Mouse (Mus musculus) lung, adult 18-20 months (tissue): Measurements from ENCODE around the gene Arhgap5.

Experiments
- DNase-seq, 2 experiments: peaks; one replicate each; pipeline ENCODE4 v3.0.0; 2022; ENCODE audit warnings: mixed read lengths in 2 of 2

Gene Arhgap5

DNA sequence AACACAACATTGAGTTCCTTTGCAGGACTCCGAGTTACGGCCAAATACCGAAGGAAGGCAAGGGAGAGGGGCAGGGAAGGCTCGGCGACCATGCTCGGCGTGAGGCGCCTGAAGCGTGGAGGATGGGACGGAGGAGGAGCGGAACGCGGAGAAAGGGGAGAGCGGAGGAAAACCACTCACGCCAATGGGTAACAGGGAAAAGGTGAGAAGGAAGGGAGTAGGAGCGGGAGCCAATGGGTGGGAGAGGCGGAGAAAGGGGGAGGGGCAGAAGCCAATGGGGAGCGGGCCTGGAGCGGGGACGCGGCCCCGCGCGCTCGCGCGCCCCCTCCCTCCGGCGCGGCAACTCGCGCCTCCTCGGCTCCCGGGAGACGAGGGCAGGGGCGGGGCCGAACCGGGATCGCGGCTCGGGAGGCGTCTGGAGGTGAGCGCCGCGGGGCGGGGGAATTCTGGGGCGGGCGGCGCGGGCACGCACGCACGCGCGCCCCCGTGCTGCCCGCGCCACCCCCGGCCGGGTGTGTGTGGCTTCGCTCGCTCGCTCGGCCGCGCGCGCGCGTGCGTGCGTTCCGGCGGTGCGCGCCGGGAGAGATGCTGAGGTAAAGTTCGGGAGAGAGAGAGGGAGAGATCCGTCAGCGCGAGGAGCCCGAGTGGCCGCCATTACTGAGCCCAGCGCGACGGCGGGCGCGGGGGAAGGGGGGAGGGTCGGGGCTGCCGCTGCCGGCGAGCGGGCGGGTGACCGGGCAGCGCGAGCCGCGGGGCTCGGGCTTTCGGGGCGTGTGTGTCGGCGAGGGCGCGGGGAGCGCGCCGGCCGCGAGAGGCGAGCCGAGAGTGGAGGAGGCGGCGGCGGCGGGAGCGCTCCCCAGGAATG is at the start of gene Arhgap5:
Gene Arhgap5 (plus strand): TSS at position 517 of the 865 bp plus-strand sequence.
- DNase-seq, result peak; percentile 95 to 96

DNA sequence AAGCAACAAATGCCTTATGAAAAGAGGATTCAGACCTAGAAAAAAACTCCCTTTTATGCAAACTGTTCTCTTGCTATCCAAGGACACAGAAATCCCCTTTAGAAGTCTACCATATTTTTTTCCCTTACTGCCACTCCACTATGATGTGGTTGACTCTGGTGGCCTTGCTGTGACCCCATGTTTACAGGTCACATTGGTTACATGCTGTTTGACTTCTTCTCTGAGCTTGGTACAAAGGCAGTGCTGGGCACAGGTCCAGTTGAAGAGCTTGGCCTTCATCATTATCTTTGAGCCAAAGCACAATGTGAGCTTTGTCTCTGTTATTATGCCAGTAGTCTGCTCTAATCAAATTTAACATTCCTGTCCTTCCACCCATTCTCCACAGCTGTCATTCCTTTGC is 39.2 kb upstream of the Arhgap5 start:
- DNase-seq, result no peak

DNA sequence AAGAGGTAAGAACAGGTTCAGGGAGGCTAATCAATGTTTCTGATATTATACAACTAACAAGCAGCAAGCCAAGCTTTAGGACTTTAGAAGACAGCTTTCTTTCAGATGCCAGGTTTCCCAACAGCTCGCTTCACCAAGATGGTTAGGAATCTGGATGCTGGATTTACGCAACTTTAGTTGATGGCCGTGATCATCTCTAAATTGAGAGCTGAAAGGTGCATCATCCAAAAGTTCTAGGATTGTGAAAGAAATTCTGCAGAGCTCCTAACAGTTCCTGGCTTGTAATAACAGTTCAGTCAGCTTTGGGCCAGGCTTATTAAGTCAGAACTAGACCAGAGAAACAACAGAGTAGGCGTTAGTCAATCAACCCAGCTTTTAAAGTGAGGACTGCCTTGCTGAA is 32.2 kb upstream of the Arhgap5 start:
- DNase-seq, result no peak

DNA sequence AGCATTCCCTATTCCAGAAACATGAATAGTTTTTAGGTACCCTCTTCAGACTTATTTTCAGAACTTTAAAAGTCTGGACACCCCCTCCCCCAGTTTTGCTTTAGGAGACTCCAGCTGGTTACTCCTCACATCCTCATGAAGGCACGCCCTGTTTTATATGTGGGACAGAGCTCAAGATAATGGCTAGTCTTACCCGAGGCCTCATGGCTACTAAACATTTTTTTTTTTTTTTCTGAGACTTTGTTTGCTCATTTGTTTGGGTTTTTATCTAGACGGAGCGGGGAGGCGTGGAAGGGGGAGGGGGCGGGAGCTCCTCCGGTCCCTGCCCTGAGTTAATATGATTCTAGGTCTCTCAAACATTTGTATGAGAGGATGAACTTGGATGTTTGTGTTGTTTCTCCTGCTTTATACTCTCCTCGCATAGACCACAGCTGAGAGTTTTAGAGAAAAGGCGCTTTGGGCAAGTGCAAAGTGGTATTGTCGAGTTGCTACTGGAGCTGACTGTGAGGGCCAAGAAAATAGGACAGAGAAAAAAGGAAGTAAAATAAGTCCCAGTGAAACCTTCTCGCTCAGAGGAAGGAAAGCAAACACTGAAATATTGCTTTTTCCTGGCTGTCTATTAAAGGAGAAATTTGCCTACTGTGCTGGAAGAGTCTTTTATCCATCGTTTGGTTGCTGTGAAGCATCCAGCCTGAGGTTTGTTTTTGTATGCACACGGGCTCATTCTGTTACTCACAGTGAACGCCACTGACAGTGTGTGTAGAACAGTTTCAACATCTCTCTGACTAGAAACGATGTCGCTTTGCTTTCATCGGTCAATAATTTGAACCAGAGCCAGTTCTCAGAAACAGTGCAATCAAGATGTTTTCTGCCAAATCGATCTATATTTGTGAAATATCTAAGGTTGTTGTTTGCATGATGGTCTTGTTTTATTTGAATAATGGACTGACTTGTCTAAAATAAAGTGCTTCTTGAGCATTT is 29.5 kb upstream of the Arhgap5 start:
- DNase-seq, result no peak

DNA sequence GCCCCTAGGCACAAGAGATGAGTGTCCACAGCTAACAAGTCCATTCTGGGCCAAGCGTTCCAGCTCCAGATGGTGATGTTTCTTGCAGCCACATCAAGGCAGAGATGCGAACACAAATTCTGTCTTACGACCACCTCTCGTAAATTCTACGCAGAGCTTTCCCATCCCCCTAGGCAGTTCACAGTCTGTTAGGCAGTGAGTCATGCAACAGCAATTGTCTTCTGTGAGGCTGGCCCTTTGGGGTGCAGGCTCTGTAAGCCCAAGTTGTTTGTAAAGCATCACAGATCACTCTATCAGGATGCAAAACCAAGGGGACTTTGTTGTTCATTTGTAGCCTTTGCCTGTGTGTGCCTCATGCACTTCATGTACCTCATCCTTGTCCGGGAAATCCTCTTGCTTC is 27.7 kb upstream of the Arhgap5 start:
- DNase-seq, result no peak

DNA sequence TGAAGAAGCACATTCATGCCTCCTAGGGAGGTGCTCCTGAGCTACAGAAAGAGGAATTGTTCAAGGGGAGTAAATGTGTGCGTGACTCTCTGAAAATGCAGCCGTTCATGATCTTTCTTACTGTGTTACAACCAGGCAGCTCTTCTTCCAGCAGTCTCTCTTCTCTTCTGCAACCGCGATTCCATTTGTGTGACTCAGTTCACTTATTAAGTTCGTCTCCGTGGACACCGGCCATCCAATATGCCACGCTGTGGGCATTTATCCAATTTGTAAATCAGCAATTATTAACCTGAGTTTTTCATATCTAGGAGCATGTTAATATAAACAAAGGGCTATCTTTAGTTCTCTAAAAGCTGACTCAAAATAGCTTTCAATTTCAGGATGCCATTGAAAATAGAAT is 25.2 kb upstream of the Arhgap5 start:
- DNase-seq, result peak in 1 of 2 experiments; percentile 5

DNA sequence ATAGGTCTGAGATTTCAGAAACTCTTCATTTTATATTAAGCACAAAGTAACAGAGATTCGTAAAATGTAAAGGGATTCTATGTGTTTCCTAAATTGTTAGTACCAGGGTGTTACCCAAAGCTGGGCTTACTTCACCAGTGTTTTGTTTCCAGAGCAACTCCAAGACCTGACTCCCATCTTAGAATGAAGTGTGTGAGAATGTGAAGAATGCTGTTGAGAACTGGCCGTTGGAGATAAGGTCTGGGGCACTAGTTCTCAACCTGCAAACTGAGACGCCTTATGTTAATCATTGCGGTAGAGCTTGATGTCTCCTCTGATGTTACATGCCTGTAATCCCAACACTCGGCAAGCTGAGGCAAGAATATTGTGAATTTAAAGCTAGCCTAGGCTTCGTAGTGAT is 24.4 kb upstream of the Arhgap5 start:
- peak; percentile 17 to 49 for DNase-seq

DNA sequence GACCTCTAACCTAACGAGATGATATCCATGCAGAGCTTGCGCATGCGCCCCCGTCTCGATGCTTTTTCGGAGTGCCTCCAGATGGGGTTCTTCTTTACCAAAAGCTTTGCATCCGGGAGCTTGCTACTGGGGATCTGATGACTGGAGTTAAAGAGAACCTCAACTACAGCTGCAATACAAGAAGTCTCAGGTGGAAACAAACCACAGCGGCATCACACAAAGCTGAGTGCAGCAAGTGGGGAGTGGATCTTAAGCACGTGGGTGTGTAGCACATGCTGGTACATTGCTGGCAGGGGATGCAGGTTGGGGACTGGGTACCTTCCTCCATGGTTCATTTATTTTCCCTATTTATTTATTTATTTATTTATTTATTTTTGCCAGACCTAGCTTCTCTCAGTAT is 22.9 kb upstream of the Arhgap5 start:
- no peak for DNase-seq

DNA sequence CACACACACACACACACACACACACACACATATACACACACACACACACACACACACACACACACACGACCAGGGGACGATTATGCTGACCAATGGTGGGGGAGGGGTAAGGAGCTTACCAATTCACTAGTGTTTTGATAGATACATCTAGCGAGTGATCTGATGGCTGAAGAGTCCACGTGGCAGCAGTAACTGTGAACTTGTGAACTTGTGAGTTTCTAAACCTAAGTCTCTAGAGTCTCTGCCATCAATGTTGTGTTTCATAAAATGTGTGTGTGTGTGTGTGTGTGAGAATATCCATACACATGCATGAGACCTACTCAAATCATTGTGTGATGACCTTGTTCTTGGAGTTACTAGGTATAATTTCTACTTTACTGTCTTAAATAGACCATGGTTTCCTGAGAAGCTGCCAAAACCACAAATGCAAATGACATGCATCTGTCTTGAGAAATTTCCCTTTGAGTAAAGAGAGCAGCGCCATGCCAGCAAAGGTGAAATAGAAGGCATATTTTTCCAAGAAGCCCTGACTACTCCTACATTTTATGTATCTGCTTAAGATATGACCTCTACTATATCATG is 21.7 kb upstream of the Arhgap5 start:
- no peak for DNase-seq

DNA sequence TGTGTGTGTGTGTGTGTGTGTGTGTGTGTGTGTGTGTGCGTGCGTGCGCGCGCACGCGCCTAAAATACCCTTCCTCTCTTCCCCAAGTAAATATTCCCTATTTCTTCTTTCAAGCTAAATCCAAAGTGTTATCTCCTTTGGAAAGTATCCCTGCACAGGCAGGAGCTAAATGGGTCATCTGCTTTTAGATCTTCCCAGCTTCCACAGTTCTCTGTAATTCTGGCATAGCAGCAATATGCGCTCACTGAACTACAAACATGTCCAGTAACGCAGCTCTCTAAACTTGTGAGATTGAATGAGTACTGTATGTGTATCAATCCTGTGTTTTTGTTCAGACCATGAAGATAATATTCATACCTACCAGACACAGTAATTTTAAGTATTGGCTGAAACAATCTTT is 20.6 kb upstream of the Arhgap5 start:
- DNase-seq, result no peak

DNA sequence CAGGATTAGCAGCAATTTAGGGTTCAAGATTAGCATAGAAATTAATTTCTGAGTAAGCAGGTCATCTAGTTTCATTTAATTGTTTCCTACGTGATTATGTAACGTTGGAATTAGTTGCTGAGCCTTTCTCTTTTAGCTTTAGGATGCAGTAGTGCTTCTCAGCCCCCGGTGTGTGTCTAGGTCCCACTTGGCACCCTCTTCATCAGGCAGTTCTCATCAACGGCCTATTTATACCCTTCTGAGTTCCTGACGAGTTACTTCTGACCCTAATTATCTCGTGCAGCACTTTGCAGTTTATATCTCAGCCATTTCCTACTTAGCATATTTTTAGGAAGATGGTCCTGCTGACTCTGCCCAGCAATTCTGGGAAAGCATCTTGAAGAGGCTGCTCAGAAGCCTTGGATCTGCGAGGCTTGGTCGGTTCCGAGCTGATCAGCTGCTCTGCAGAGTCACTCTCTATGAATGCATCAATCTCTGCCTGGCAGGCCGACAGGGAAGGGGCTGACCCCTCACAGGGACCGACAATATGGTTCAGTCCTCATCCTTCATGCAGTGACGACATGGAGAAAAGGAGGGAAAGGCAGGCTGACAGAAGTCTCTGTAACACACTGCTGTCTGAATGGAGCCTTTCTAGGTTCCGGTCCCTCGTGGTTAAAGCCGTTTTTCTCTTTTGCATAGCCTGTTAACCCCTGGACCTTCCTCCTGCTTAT is 15.4 kb upstream of the Arhgap5 start:
- DNase-seq, result no peak

DNA sequence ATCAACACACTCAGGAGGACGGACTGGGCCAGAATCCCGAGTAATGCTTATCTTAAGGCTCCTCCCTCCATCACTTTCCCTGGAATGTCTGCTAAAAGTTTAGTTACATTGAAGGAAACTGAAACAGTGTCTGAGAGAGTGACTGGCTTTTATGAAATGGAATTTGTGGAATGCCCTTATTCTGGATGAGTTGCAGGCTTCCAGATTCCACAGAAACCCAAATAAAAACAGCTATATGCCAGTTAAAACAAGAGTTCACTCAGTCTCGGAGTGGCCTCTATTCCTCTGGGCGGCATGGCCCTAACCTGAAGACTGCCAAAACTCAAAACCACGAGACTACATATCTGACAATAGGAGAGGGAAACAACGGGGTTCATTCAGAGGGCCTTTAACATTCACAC is 10.5 kb upstream of the Arhgap5 start:
- no peak for DNase-seq

DNA sequence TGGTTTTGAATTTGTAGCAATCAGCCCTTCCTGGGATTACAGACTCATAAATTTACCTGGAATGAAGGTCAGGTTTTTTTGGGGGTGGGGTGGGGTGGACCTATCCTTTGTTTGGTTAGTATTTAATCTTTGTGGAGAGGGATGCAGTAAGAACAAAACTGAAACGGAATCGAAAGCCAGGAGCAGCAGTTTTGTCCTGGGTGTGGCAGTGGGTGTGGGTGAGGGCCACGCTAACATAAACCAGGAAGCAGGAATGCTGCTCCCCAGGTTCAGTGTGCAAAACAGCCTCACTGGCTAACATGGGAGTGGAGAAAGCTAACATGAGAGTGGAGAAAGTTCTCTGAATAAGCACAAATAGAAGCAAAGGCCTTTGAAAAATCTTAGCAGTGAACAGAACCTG is 6.6 kb upstream of the Arhgap5 start:
- DNase-seq, result peak in 1 of 2 experiments; percentile 40

DNA sequence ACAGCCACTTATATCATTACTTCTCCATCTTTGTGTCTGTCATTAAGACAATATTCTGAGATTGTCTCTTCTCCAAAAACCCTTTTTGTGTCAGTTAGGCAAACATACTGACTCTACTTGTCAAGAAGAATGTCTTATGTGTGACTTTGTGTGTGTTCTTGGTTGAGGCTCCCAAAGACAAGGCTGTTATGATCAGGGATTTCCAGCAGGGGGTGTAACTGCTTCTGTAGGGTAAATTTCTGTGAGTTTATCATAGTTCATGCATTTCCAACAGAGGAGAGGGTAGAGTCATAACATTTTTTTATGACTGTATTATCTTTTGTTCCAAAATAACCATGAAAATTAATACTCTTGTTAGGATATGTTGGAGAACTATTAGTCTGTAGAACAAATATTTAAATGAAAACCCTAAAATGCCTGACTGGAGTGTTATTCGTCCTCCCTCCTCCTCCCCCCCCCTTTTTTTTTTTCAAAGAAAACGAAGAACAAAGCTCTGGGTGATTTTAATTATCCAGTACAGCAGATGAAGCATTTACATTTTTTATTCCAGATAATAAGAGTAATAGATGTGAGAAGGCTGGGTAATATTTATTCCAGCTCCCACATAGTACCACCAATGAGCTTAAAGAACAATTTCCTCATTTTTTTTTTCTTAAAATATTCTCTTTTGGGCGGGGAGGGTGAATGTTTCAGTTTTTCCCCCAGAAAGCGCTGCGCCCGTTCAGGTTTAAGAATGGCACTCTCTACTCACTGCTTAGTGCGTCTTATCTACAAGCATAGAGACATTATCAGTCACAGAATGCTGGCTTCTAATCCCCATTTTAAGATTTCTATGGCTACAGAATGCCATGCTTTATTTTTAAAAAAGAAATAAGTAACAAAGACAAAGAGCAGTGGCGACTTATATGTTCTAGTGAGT is 2.6 kb upstream of the Arhgap5 start:
- peak; percentile 18 to 49 for DNase-seq

DNA sequence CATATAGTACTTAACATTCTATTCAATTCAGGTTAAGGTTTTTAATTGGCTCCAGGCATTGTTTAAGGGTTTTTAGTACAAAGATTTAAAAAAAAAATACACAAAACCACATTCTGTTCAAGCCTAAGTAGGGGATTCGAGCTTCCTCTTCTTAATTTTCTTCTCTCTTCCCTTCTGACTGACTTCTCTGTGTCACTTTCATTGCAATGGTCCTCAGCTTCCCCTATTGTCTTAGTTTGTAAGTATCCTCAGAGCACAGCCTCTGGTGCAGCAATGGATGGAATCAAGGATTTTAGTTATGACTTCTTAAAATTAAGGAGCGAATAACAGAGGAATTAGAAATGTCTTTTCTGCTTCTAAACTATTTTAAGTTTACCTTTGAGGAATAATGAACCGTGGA is 1.6 kb upstream of the Arhgap5 start:
- no peak for DNase-seq

DNA sequence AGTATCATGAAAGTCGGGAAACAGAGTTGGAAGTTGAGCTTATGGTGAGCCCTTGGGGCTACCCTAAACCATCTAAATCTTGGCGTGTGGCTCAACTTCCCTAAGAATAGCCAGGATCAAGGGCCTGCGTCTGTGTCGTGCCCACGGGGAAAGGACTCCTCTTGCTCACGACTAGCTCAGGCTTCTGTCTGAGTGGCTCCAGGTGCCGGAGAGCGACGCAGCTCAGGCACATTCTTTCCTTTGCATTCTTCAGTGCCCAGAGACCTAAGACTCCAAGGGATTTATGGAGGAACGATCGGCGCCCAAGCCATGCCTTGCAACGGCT is 679 bp upstream of the Arhgap5 start:
- DNase-seq, result no peak

DNA sequence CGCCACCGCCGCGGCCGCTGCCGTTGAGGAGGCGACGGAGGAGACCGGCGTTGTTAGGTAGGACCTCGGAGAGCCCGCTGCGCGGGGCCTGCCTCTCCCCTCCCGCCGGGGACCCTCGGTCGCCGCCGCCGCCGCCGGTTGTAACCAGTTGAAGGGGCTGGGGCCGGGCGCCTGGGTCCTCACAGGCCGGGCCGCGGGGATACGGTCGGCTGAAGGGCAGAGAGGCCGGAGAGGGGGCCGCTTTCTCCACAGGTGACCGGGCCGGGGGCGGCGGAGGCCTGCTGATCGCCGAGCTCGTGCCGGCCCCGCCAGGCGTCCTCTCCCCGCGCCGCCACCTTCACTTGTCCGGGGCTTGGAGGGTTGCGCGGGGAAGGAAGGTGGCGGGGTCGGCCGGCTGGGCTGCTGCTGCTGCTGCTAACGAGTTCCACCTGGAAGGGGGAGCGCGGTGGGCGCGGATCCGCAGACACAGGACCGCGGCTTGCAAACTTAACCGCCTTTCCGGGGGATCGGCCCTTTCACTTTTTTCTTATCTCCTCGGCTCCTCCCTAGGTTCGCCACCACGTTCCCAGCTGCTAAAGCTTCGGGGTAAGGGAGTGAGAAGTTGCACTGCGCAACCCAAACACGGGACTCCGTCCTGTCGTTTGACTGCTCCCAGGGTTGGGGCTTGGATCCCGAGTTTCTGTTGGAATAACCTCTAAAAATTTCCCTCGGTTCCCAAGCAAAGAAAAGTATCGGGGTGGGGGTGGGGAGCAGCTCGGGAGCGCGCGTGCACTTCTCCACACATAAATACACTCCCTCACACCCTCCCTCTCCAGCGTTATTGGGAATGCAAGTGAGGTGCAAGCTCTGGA is 784 bp downstream of the Arhgap5 start:
- DNase-seq, result peak; percentile 51 to 55

DNA sequence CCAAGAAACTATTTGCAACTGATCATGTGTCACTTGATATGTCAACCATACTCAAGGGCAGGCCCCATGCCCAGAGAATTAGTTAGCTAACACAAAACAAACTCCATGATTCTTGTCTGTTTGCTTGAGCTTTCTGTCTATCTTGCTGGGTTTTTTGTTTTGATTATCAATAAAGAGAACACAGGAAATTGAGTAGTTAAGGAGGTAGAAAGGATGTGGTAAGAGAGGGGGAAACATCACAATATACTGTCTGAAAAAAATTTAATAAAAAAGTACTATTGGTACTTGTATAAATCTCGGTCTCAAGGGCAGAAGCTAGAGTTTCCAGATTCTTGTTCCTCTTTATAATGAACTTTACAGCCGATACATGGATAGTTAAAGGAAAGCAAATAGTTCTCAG is 20.9 kb downstream of the Arhgap5 start:
- DNase-seq, result no peak

DNA sequence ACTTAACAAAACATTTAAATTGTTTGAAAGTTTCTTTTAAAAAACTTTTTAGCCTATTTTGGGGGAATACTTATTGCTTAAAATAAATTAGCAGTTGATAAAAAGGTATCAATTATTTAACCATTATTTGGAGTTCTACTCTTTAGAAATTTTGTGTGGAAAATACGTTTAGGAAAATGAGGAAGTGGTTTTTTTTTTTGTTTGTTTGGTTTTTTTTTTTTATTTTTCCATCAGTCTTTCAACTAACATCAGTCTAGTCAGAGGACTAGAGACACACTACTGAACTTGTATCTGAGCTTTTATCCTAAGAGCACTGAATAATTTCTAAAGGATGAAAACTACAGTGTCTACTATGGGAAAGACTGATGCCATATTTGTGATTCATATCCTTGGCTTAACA is 21.7 kb downstream of the Arhgap5 start:
- no peak for DNase-seq

DNA sequence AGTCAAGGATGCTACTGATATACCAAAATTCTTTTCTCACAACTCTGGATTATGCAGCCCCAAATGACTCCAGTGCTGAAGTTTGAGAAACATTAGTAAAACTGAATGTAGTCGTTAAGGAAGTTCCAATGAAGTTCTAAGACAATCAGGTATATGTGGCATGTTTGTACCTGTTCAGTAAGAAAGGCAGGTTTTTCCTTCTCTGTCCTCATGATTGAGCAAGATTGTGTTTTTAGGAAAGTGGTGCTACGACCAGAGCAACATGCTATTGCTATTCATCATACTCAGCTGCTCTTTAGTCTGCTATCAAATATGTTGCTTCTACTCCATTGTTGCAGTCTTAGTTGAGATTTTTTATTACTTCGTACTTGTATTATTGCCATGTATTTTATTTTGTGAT is 26.0 kb downstream of the Arhgap5 start:
- no peak for DNase-seq

DNA sequence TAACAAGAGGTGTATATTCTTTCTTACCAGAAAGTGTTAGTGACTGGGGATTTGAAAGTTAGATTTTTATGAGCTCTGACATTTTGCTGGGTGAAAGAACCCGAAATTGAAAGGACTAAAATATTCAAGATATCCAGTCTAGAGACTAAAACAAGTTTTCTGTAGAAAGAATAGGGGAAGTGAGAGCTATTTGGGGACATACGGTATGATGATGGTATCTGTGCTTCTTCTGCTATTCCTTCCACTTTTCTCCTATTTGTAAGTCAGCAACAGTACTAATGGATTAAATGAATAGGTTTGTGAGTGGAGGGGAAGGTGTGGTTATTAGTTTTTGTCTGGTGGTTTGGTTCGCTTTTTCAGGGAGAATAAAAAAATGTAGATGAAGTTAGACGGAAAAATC is 37.5 kb downstream of the Arhgap5 start:
- no peak for DNase-seq
